Comparison of ENCODE assay signal across 8 mouse cellular contexts in genomic region chr15:6238133-6238532, GRCm38 (mm10).
DNase-seq lines count a peak whose midpoint lies in the region; ATAC-seq and TF ChIP-seq lines count a peak whose summit lies in the region.

No protein-coding gene starts in this region.

- H3K4me3 ChIP-seq in intestine, postnatal 0 days (ENCODE audit: low read depth, low read length), result no peak overlapping the region
- no peak overlapping the region for H3K4me3 ChIP-seq in midbrain, embryonic 16.5 days (ENCODE audit: low read depth, low read length)
- no peak overlapping the region for H3K4me3 ChIP-seq in spleen, adult 2 months (ENCODE audit: extremely low read depth, insufficient read depth, insufficient read length)

- no peak overlapping the region for H3K9ac ChIP-seq in intestine, postnatal 0 days (ENCODE audit: low read depth, low read length)
- H3K9ac ChIP-seq in midbrain, embryonic 16.5 days (ENCODE audit: low read depth, low read length), result no peak overlapping the region

- peak; percentile 24 for DNase-seq in WW6 (ENCODE audit: low read depth, low spot score)
- peak; percentile 86 to 90 for DNase-seq in cerebellum, postnatal 14 days
- DNase-seq in gastrocnemius, adult 18-20 months (ENCODE audit: low spot score), result peak; percentile 88
- peak; percentile 81 for DNase-seq in left cerebral cortex, postnatal 4 days
- peak in 1 of 2 experiments; percentile 51 for DNase-seq in spleen, adult 2 months (ENCODE audit: low read depth in 1 of 2, low spot score in 2 of 2)

- WGBS in intestine, postnatal 0 days, result 5% methylated on average over 6 of the region's 6 CpGs
- WGBS in midbrain, embryonic 16.5 days, result 4% methylated on average over 6 of the region's 6 CpGs
- 3% methylated on average over 6 of the region's 6 CpGs for WGBS in spleen, adult 2 months

- intact Hi-C loops in left cerebral cortex, postnatal 4 days (cut with DNase I), result loop anchor here (10.0 kb wide), 2 partner anchors 337 to 387 kb away; no protein-coding TSS in a partner anchor

- no peak overlapping the region for H3K27ac ChIP-seq in intestine, postnatal 0 days (ENCODE audit: low read depth, low read length)
- no peak overlapping the region for H3K27ac ChIP-seq in midbrain, embryonic 16.5 days (ENCODE audit: low read length)
- no peak overlapping the region for H3K27ac ChIP-seq in spleen, adult 2 months (ENCODE audit: insufficient read depth, low read length)

- peak; percentile 90 for TF ChIP-seq CTCF in intestine, postnatal 0 days (IDR thresholded peaks at IDR 0.05; ENCODE audit: low read depth)
- TF ChIP-seq CTCF in spleen, adult 2 months (IDR thresholded peaks at IDR 0.05; ENCODE audit: extremely low read depth, insufficient read depth, insufficient read length, insufficient replicate concordance), result peak; percentile 85

- no peak for TF ChIP-seq POLR2A in spleen, adult 2 months (IDR thresholded peaks at IDR 0.05; ENCODE audit: low read depth, low read length)

- H3K4me1 ChIP-seq in intestine, postnatal 0 days (replicated peaks; ENCODE audit: control insufficient read depth, insufficient read depth, low read length), result no peaks in the 10 kb centered on the region
- H3K4me1 ChIP-seq in midbrain, embryonic 16.5 days (ENCODE audit: control insufficient read depth, insufficient read depth, low read length), result no peaks in the 10 kb centered on the region
- no peaks in the 10 kb centered on the region for H3K4me1 ChIP-seq in spleen, adult 2 months (ENCODE audit: control insufficient read depth, insufficient read depth, insufficient read length)

- no peaks in the 10 kb centered on the region for H3K27me3 ChIP-seq in intestine, postnatal 0 days (replicated peaks; ENCODE audit: control insufficient read depth, insufficient read depth, low read length)
- no peaks in the 10 kb centered on the region for H3K27me3 ChIP-seq in midbrain, embryonic 16.5 days (ENCODE audit: control insufficient read depth, insufficient read depth, low read depth, low read length)
- H3K27me3 ChIP-seq in spleen, adult 2 months (ENCODE audit: control insufficient read depth, insufficient read depth, low read length), result no peaks in the 10 kb centered on the region

- ATAC-seq in intestine, postnatal 0 days, result no peak
- peak; percentile 83 for ATAC-seq in midbrain, embryonic 16.5 days
- ATAC-seq in activated CD4-positive, CD25-positive, alpha-beta regulatory T cell, adult 4 months, result no peak

- H3K4me2 ChIP-seq in intestine, postnatal 0 days (replicated peaks; ENCODE audit: low read depth), result no peak overlapping the region
- no peak overlapping the region for H3K4me2 ChIP-seq in midbrain, embryonic 16.5 days (ENCODE audit: low read length)

- H3K36me3 ChIP-seq in intestine, postnatal 0 days (ENCODE audit: control insufficient read depth, insufficient read depth), result no peaks in the 10 kb centered on the region
- no peaks in the 10 kb centered on the region for H3K36me3 ChIP-seq in midbrain, embryonic 16.5 days (ENCODE audit: control insufficient read depth, insufficient read depth, low read length)
- H3K36me3 ChIP-seq in spleen, adult 2 months (ENCODE audit: control insufficient read depth, insufficient read depth, low read length), result no peaks in the 10 kb centered on the region

- H3K9me3 ChIP-seq in intestine, postnatal 0 days (ENCODE audit: control insufficient read depth), result no peaks in the 10 kb centered on the region
- H3K9me3 ChIP-seq in midbrain, embryonic 16.5 days (replicated peaks; ENCODE audit: control insufficient read depth, low read length, poor library complexity, severe bottlenecking), result no peaks in the 10 kb centered on the region
